Mouse (Mus musculus): ENCODE measurements around the gene Sox12. TPM values are rescaled to one million over a fixed set of nuclear protein-coding genes. Genes with fewer than 3 reads are reported as not detected.
A peak's percentile ranks its signal among the peaks of the same experiment; 100 is the strongest.

The Sox12 gene
- polyA plus RNA-seq, 1 experiment: 12.1 TPM

DNA sequence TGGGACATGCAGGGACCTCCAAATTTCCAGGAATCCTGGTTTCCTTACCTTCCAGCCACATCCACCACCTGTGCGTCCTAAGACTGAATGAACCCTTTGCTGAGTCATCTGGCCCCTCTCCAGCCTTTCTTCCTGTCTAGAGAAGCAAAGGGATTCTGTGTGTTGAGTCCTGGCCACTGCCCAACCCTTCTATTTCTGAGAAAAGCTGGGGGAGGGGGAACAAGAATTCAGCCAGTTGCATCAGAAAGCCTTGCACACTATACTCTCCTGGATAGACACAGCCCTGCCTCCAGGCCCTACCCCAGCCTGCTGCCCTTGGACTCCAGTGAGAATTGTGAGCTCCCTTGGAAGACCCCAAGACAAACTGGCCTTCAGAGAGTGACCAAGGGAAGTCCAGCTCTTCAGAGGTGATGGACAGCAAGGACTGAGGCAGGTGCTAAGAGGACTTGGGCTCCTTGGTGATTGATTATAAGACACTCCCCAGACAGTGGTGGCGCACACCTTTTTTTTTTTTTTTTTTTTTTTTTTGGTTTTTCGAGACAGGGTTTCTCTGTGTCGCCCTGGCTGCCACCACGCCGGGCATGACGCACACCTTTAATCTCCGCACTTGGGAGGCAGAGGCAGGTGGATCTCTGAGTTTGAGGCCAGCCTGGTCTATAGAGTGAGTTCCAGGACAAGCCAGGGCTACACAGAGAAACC, 47.9 kb downstream of the Sox12 start:
- 84% methylated on average over 8 of the region's 8 CpGs for WGBS
- Histone ChIP-seq H3K27ac (ENCODE audit: insufficient read depth, low read length) (no peak overlapping the region), H3K4me3 (replicated peaks; ENCODE audit: insufficient read depth, low read depth, low read length) (no peak overlapping the region), H3K4me1 (ENCODE audit: control insufficient read depth, insufficient read depth, low read length) (no peaks in the 10 kb centered on the region), H3K27me3 (ENCODE audit: control insufficient read depth, insufficient read depth, low read length) (no peaks in the 10 kb centered on the region)
- TF ChIP-seq POLR2A (IDR thresholded peaks at IDR 0.05; ENCODE audit: borderline replicate concordance, insufficient read depth, low read length): no peak
- no peak for TF ChIP-seq CTCF (IDR thresholded peaks at IDR 0.05; ENCODE audit: borderline replicate concordance, insufficient read depth, low read depth, low read length)
- DNase-seq: peak in 1 of 2 experiments; percentile 35

GRCm38 (mm10) chr2:152349205-152349604, 48.7 kb downstream of the Sox12 start:
- WGBS: 91% methylated on average over 6 of the region's 6 CpGs
- no peak overlapping the region for H3K4me3 ChIP-seq (replicated peaks; ENCODE audit: insufficient read depth, low read depth, low read length)
- H3K27ac ChIP-seq (ENCODE audit: insufficient read depth, low read length): no peak overlapping the region
- no peaks in the 10 kb centered on the region for H3K4me1 ChIP-seq (ENCODE audit: control insufficient read depth, insufficient read depth, low read length)
- TF ChIP-seq CTCF (IDR thresholded peaks at IDR 0.05; ENCODE audit: borderline replicate concordance, insufficient read depth, low read depth, low read length): no peak
- no peak for TF ChIP-seq POLR2A (IDR thresholded peaks at IDR 0.05; ENCODE audit: borderline replicate concordance, insufficient read depth, low read length)
- no peaks in the 10 kb centered on the region for H3K27me3 ChIP-seq (ENCODE audit: control insufficient read depth, insufficient read depth, low read length)
- DNase-seq: no peak

- Histone ChIP-seq H3K4me1 (ENCODE audit: control insufficient read depth, insufficient read depth, low read length) (no peaks in the 10 kb centered on the region), H3K27ac (ENCODE audit: insufficient read depth, low read length) (no peak overlapping the region), H3K27me3 (ENCODE audit: control insufficient read depth, insufficient read depth, low read length) (no peaks in the 10 kb centered on the region), H3K4me3 (replicated peaks; ENCODE audit: insufficient read depth, low read depth, low read length) (no peak overlapping the region)
- WGBS: 85% methylated on average over 2 of the region's 2 CpGs
- DNase-seq: no peak
- TF ChIP-seq CTCF (IDR thresholded peaks at IDR 0.05; ENCODE audit: borderline replicate concordance, insufficient read depth, low read depth, low read length) (no peak), POLR2A (IDR thresholded peaks at IDR 0.05; ENCODE audit: borderline replicate concordance, insufficient read depth, low read length) (no peak)
Measured at GRCm38 (mm10) chr2:152347722-152348121, 50.1 kb downstream of the Sox12 start.

DNA sequence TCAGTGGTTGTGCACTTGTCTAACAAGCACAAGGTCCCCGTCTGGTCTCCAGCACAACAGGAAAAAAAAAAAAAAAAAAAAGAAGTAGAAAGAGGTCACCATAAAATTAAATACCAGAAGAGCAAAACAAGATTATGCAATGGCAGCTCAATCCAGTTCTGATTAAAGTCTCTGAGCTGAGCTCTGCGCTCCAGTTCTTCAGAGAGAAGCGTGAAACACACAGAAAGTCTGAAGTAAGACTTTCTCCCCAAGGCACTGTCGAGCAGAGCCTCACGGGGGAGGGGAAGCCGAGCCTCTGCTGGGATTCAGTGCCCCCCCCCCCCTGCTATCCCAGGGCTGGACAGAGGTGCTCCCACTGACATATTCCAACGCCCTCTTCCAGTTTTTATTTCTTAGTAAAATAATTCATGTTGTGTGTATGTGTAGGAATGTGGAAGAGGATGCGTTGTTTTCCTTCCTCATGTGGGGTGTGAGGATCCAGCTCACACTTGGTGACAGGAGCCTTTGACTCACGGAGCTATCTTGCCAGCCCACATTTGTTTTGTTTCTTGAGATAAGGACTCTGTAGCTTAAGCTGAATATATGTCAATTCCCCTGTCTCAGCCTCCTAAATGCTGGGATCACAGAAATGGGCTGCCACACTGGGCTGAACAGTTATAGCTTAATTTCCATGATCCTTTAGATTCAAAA, 50.9 kb downstream of the Sox12 start:
- Histone ChIP-seq H3K4me3 (replicated peaks; ENCODE audit: insufficient read depth, low read depth, low read length) (no peak overlapping the region), H3K27ac (ENCODE audit: insufficient read depth, low read length) (no peak overlapping the region), H3K4me1 (ENCODE audit: control insufficient read depth, insufficient read depth, low read length) (no peaks in the 10 kb centered on the region), H3K27me3 (ENCODE audit: control insufficient read depth, insufficient read depth, low read length) (no peaks in the 10 kb centered on the region)
- WGBS: 70% methylated on average over 9 of the region's 9 CpGs
- DNase-seq: no peak
- TF ChIP-seq CTCF (IDR thresholded peaks at IDR 0.05; ENCODE audit: borderline replicate concordance, insufficient read depth, low read depth, low read length) (no peak), POLR2A (IDR thresholded peaks at IDR 0.05; ENCODE audit: borderline replicate concordance, insufficient read depth, low read length) (no peak)

DNA sequence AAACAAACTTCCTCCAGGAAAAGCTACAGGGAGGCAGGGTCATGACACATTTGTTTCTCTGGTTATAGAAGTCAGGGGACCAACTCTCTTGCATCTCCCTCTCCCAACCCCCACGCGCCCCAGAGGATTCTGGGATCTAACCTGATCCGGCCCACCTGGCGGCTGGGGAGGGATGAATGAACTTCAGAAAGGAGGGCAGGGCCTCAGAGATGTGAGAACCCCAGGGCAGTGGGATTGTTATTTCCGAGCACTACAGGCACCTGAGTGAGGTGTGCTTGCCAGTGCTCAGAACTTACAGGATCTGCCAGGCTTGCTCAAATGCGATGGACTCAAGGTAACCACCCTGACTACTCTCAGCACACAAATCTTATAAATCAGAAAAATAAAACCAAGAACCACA, 52.5 kb downstream of the Sox12 start:
- no peak for DNase-seq
- H3K27me3 ChIP-seq (ENCODE audit: control insufficient read depth, insufficient read depth, low read length): no peaks in the 10 kb centered on the region
- H3K4me1 ChIP-seq (ENCODE audit: control insufficient read depth, insufficient read depth, low read length): no peaks in the 10 kb centered on the region
- 87% methylated on average over 6 of the region's 6 CpGs for WGBS
- no peak overlapping the region for H3K27ac ChIP-seq (ENCODE audit: insufficient read depth, low read length)
- no peak overlapping the region for H3K4me3 ChIP-seq (replicated peaks; ENCODE audit: insufficient read depth, low read depth, low read length)
- TF ChIP-seq POLR2A (IDR thresholded peaks at IDR 0.05; ENCODE audit: borderline replicate concordance, insufficient read depth, low read length): no peak

DNA sequence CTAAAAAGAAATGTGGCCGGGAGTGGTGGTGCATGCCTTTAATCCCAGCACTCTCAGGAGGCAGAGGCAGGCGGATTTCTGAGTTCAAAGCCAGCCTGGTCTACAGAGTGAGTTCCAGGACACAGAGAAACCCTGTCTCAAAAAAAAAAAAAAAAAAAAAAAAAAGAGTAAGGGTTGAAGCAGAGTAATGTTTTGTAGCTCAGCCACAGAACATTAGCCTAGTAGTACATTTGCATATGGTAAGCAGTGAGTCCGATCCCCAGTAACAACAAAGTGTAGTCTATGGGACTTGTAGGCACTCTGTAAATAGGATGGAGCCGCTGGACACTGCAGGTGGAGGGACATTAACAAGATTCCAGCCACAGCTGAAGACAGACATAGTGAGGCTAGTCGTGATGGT, 53.0 kb downstream of the Sox12 start:
- no peak for TF ChIP-seq POLR2A (IDR thresholded peaks at IDR 0.05; ENCODE audit: borderline replicate concordance, insufficient read depth, low read length)
- TF ChIP-seq CTCF (IDR thresholded peaks at IDR 0.05; ENCODE audit: borderline replicate concordance, insufficient read depth, low read depth, low read length): no peak
- H3K27ac ChIP-seq (ENCODE audit: insufficient read depth, low read length): no peak overlapping the region
- H3K27me3 ChIP-seq (ENCODE audit: control insufficient read depth, insufficient read depth, low read length): no peaks in the 10 kb centered on the region
- no peaks in the 10 kb centered on the region for H3K4me1 ChIP-seq (ENCODE audit: control insufficient read depth, insufficient read depth, low read length)
- DNase-seq: no peak
- H3K4me3 ChIP-seq (replicated peaks; ENCODE audit: insufficient read depth, low read depth, low read length): no peak overlapping the region
- WGBS: 87% methylated on average over 5 of the region's 5 CpGs

DNA sequence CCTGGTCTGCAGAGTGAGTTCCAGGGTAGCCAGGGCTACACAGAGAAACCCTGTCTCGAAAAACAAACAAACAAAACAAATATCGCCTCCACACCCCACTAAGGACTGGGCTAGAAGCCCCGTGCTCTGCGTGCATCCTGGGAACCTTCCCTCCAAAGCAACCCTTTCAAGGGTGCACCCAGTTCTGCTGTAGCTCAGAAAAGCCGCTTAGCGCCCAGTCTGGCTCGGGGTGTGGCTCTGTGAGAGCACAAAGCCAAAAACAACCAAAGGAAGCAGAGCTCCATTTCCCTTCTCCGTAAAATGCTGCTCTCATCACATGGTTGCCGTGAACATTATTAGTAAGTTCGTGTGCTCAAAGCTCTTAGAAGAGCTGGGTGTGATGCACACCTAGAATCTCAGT, 53.5 kb downstream of the Sox12 start:
- 14% methylated on average over 10 of the region's 10 CpGs for WGBS
- H3K27me3 ChIP-seq (ENCODE audit: control insufficient read depth, insufficient read depth, low read length): no peaks in the 10 kb centered on the region

More for the DNA sequence above, 53.5 kb downstream of the Sox12 start:
- DNase-seq: no peak
- H3K4me1 ChIP-seq (ENCODE audit: control insufficient read depth, insufficient read depth, low read length): no peaks in the 10 kb centered on the region; the same call in 1 of the 2 replicates
- no peak overlapping the region for H3K27ac ChIP-seq (ENCODE audit: insufficient read depth, low read length)
- TF ChIP-seq CTCF (IDR thresholded peaks at IDR 0.05; ENCODE audit: borderline replicate concordance, insufficient read depth, low read depth, low read length): no peak
- no peak for TF ChIP-seq POLR2A (IDR thresholded peaks at IDR 0.05; ENCODE audit: borderline replicate concordance, insufficient read depth, low read length)
- peak overlapping the region; percentile 85 for H3K4me3 ChIP-seq (replicated peaks; ENCODE audit: insufficient read depth, low read depth, low read length)

Other genes starting within 250 kb of the Sox12 start
- 70.2 and 73.1 TPM in 2 replicates for gene Csnk2a1, start 171.2 kb downstream of the Sox12 start, polyA plus RNA-seq (2012; rRNA removed)
- 38.7 and 40.9 TPM in 2 replicates for gene Tbc1d20, start 104.2 kb downstream of the Sox12 start, polyA plus RNA-seq (2012; rRNA removed)
- 205 and 208 TPM in 2 replicates for gene Rbck1, start 65.4 kb downstream of the Sox12 start, polyA plus RNA-seq (2012; rRNA removed)
- gene Trib3, start 54.0 kb downstream of the Sox12 start, polyA plus RNA-seq (2012; rRNA removed): 1.1 TPM in 2 replicates
- 124 and 142 TPM in 2 replicates for gene Nrsn2, start 21.4 kb downstream of the Sox12 start, polyA plus RNA-seq (2012; rRNA removed)
- gene Zcchc3, start 17.0 kb upstream of the Sox12 start, polyA plus RNA-seq (2012; rRNA removed): 10.7 and 11.9 TPM in 2 replicates
- gene 6820408C15Rik, start 17.5 kb upstream of the Sox12 start, polyA plus RNA-seq (2012; rRNA removed): 2.6 and 3.9 TPM in 2 replicates
- not detected in 2 replicates for gene Defb23, start 66.6 kb upstream of the Sox12 start, polyA plus RNA-seq (2012; rRNA removed)
- 0.23 TPM in 1 of 2 replicates, not detected in the other for gene Defb20, start 79.0 kb upstream of the Sox12 start, polyA plus RNA-seq (2012; rRNA removed)
- not detected in 2 replicates for gene Defb22, start 92.1 kb upstream of the Sox12 start, polyA plus RNA-seq (2012; rRNA removed)
- gene Defb26, start 113.6 kb upstream of the Sox12 start, polyA plus RNA-seq (2012; rRNA removed): not detected in 2 replicates
- not detected in 2 replicates for gene Defb28, start 120.2 kb upstream of the Sox12 start, polyA plus RNA-seq (2012; rRNA removed)
- not detected in 2 replicates for gene Defb29, start 142.0 kb upstream of the Sox12 start, polyA plus RNA-seq (2012; rRNA removed)
- gene Gm17416, start 171.3 kb upstream of the Sox12 start, polyA plus RNA-seq (2012; rRNA removed): not detected in 2 replicates
- gene Defb21, start 174.7 kb upstream of the Sox12 start, polyA plus RNA-seq (2012; rRNA removed): not detected in 2 replicates
- gene Defb19, start 182.2 kb upstream of the Sox12 start, polyA plus RNA-seq (2012; rRNA removed): not detected in 2 replicates
- not detected in 2 replicates for gene Defb45, start 201.3 kb upstream of the Sox12 start, polyA plus RNA-seq (2012; rRNA removed)
- gene Defb36, start 206.3 kb upstream of the Sox12 start, polyA plus RNA-seq (2012; rRNA removed): not detected in 2 replicates
- gene Defb25, start 225.0 kb upstream of the Sox12 start, polyA plus RNA-seq (2012; rRNA removed): not detected in 2 replicates
- 0.76 and 0.90 TPM in 2 replicates for gene Rem1, start 228.9 kb upstream of the Sox12 start, polyA plus RNA-seq (2012; rRNA removed)

Data from cerebellum, adult 2 months (tissue).